Comparison of ENCODE assay signal across 22 mouse cellular contexts in genomic region chr2:4551866-4552265, GRCm38 (mm10).
A peak's percentile ranks its signal among the peaks of the same experiment; 100 is the strongest.
DNase-seq lines count a peak whose midpoint lies in the region; ATAC-seq and TF ChIP-seq lines count a peak whose summit lies in the region.
"Had no signal": no experiment of that assay in that cellular context is flagged by ENCODE, and none has a peak within 500 bp of the region (broad histone marks: within the 10 kb centered on the region; RNA-seq: fewer than 3 reads in every experiment).

No protein-coding gene starts in this region.

- no peak overlapping the region for H3K9ac ChIP-seq in intestine, embryonic 14.5 days (ENCODE audit: low read length)
- H3K9ac ChIP-seq in intestine, postnatal 0 days (ENCODE audit: low read depth, low read length), result no peak overlapping the region
- no peak overlapping the region for H3K9ac ChIP-seq in liver, embryonic 15.5 days
- H3K9ac ChIP-seq: neural tube, embryonic 15.5 days had no signal

- peaks cover 12% of the 10 kb centered on the region for H3K4me1 ChIP-seq in intestine, embryonic 14.5 days (replicated peaks; ENCODE audit: control insufficient read depth, insufficient read depth, low read length)
- 0 out of 2 replicates have a peak, but pooled peaks cover 10% of the 10 kb centered on the region for H3K4me1 ChIP-seq in intestine, postnatal 0 days (replicated peaks; ENCODE audit: control insufficient read depth, insufficient read depth, low read length)
- H3K4me1 ChIP-seq in liver, embryonic 15.5 days (replicated peaks), result peaks cover 49% of the 10 kb centered on the region

- peaks cover 12% of the 10 kb centered on the region for H3K36me3 ChIP-seq in intestine, embryonic 14.5 days (ENCODE audit: control insufficient read depth, insufficient read depth, low read length)
- H3K36me3 ChIP-seq in intestine, postnatal 0 days (ENCODE audit: control insufficient read depth, insufficient read depth), result peaks cover 3% of the 10 kb centered on the region; the same call in 1 of the 2 replicates
- no peaks in the 10 kb centered on the region for H3K36me3 ChIP-seq in liver, embryonic 15.5 days (replicated peaks)

- DNase-seq in embryo, embryonic 10.5 days (ENCODE audit: low spot score), result peak; percentile 44
- no peak for DNase-seq in embryo, embryonic 11 days
- DNase-seq in intestine, embryonic 14.5 days (ENCODE audit: low spot score), result no peak
- DNase-seq in retina, postnatal 1 day, result peak; percentile 59
- DNase-seq in retina, embryonic 14.5 days (ENCODE audit: low spot score), result no peak
- no peak for DNase-seq in heart, postnatal 4 days
- DNase-seq: adrenal gland, postnatal 14 days; cerebellum, adult 11-12 months; cerebellum, postnatal 14 days; gastrocnemius, postnatal 25 days; heart, adult 2 months; kidney, adult 8-10 months; kidney, postnatal 14 days; left cerebral cortex, postnatal 4 days; lung, postnatal 10 days; right cerebral cortex, postnatal 25 days; thymus, adult 2 months had no signal

- H3K4me2 ChIP-seq in intestine, embryonic 14.5 days (ENCODE audit: low read length), result no peak overlapping the region
- no peak overlapping the region for H3K4me2 ChIP-seq in intestine, postnatal 0 days (replicated peaks; ENCODE audit: low read depth)
- no peak overlapping the region for H3K4me2 ChIP-seq in liver, embryonic 15.5 days
- H3K4me2 ChIP-seq: neural tube, embryonic 15.5 days had no signal

- no peaks in the 10 kb centered on the region for H3K9me3 ChIP-seq in intestine, embryonic 14.5 days (ENCODE audit: control insufficient read depth, low read length)
- H3K9me3 ChIP-seq in intestine, postnatal 0 days (ENCODE audit: control insufficient read depth), result no peaks in the 10 kb centered on the region
- no peaks in the 10 kb centered on the region for H3K9me3 ChIP-seq in liver, embryonic 15.5 days (replicated peaks)
- H3K9me3 ChIP-seq: neural tube, embryonic 15.5 days had no signal

- 54% methylated on average over 2 of the region's 2 CpGs for WGBS in intestine, embryonic 14.5 days
- 88% methylated on average over 2 of the region's 2 CpGs for WGBS in intestine, postnatal 0 days
- 87% methylated on average over 2 of the region's 2 CpGs for WGBS in liver, embryonic 15.5 days (ENCODE audit: insufficient replicate concordance)

- 0 out of 2 replicates have a peak overlapping the region, but pooled peaks have one; percentile 33 for H3K27ac ChIP-seq in intestine, embryonic 14.5 days (ENCODE audit: low read depth)
- H3K27ac ChIP-seq in intestine, postnatal 0 days (ENCODE audit: low read depth, low read length), result no peak overlapping the region
- H3K27ac ChIP-seq in liver, embryonic 15.5 days (replicated peaks), result peak overlapping the region; percentile 51
- H3K27ac ChIP-seq: heart, adult 2 months; neural tube, embryonic 15.5 days had no signal

- H3K4me3 ChIP-seq in intestine, embryonic 14.5 days (ENCODE audit: low read depth, low read length), result no peak overlapping the region
- H3K4me3 ChIP-seq in intestine, postnatal 0 days (ENCODE audit: low read depth, low read length), result no peak overlapping the region
- H3K4me3 ChIP-seq in liver, embryonic 15.5 days (replicated peaks), result no peak overlapping the region
- H3K4me3 ChIP-seq: heart, adult 2 months; neural tube, embryonic 15.5 days had no signal

- peak; percentile 52; the same call in 1 of the 2 replicates for ATAC-seq in intestine, embryonic 14.5 days (replicated peaks; ENCODE audit: low FRiP score, low TSS enrichment, low read depth)
- ATAC-seq in intestine, postnatal 0 days, result no peak
- no peak for ATAC-seq in liver, embryonic 15.5 days (ENCODE audit: insufficient read depth)
- ATAC-seq: CD4-positive, CD25-positive, alpha-beta regulatory T cell, adult 4 months; midbrain, embryonic 16.5 days had no signal

- no peaks in the 10 kb centered on the region for H3K27me3 ChIP-seq in intestine, embryonic 14.5 days (replicated peaks; ENCODE audit: control insufficient read depth, insufficient read depth, low read length)
- no peaks in the 10 kb centered on the region for H3K27me3 ChIP-seq in intestine, postnatal 0 days (replicated peaks; ENCODE audit: control insufficient read depth, insufficient read depth, low read length)
- no peaks in the 10 kb centered on the region for H3K27me3 ChIP-seq in liver, embryonic 15.5 days
- H3K27me3 ChIP-seq: neural tube, embryonic 15.5 days had no signal

- no peak for TF ChIP-seq CTCF in intestine, postnatal 0 days (IDR thresholded peaks at IDR 0.05; ENCODE audit: low read depth)

Comparison
In these comparisons a context has a peak if more than half of its experiments do, and no peak if none do; other contexts are left out.
1. DNase-seq: peak in embryo, embryonic 10.5 days (single experiment) and retina, postnatal 1 day (single experiment); none in embryo, embryonic 11 days (single experiment), intestine, embryonic 14.5 days (single experiment), retina, embryonic 14.5 days (single experiment) and heart, postnatal 4 days (single experiment).